Mouse (Mus musculus): ENCODE measurements at regions not wholly inside any gene's neighbourhood (a gene's known extent, or its start where the extent isn't known, plus 50 kb on each side); places are given as distances from the start of the nearest gene placed in this dataset.
A peak's percentile ranks its signal among the peaks of the same experiment; 100 is the strongest.
"Not testable (repeated sequence)": the region's sequence is repeated elsewhere in the genome, so short reads cannot be mapped to it uniquely, and the experiment has no call there.

- DNase-seq (ENCODE audit: low spot score in 2 of 2) = no peak
Measured at GRCm38 (mm10) chr8:39833251-39833650, 841.6 kb upstream of the Adam24 start.

GRCm38 (mm10) chr8:39846854-39847253, 828.0 kb upstream of the Adam24 start:
- DNase-seq (ENCODE audit: low spot score in 2 of 2) = no peak

DNA sequence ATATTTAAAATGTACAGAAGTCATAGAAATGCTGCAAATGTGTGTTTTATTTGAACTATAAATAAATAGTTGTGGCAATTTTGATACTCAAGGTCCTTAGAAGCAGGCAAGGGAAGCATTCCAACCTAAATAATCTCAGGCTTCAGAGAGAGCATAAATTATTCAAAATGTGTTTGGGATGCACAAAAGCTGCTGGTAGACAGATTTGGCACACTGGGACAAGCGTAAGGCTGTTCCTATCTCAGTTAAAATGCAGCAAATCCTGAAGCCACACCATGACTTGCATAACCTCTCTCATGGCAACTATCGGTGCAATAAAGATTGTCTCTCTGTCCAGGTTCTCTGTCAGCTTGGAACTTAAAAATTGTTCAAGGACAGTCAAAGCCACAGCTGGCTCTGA, 812.3 kb upstream of the Adam24 start:
- DNase-seq (ENCODE audit: low spot score in 2 of 2) = no peak

DNA sequence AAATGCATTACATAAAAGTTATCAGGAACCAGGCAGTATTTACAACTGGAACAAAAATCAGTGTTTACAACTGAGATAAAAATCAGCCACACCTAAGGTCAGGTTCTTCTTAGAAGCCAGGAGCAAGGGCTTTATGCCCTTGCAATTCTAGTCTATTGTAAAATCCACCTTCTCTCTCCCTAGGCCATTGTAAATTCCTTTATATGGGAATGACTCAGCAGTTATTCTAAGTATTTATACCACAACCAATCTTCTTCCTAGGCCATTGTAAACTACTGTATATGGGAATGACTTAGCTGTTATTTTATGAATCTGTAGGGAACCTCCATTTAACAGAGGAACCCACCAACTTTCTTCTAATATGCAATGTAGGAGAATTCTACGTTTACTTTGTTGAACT, 772.6 kb upstream of the Adam24 start:
- DNase-seq (ENCODE audit: low spot score in 2 of 2) = no peak

- DNase-seq (ENCODE audit: low spot score in 2 of 2) = no peak
Measured at GRCm38 (mm10) chr8:39912926-39913325, 762.0 kb upstream of the Adam24 start.

GRCm38 (mm10) chr8:39921336-39921735, 753.5 kb upstream of the Adam24 start:
- no peak for DNase-seq (ENCODE audit: low spot score in 2 of 2)

- no peak for DNase-seq (ENCODE audit: low spot score in 2 of 2)
Measured at GRCm38 (mm10) chr8:39923741-39924140, 751.1 kb upstream of the Adam24 start.

- no peak for DNase-seq (ENCODE audit: low spot score in 2 of 2)
Measured at GRCm38 (mm10) chr8:39950178-39950896, 724.5 kb upstream of the Adam24 start.

DNA sequence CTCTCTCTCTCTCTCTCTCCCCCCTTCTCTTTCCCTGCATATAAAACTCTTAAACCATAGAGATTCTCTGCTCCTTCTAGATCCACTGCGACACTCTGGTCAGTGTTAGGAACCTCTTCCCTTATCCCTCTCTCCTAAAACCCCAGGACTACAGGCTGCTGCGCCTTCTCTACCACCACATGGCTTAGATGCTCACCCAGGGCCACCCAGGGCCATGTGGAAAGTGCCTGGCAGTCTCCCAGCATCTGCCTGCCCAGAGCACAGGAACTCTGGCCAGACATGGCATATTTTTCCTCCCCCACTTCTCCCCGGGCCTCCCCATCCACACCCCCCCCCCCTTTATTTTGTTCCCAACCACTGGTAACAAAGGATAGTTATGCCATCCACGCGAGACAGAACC, 720.4 kb upstream of the Adam24 start:
- no peak for DNase-seq (ENCODE audit: low spot score in 2 of 2)

- DNase-seq (ENCODE audit: low spot score in 2 of 2) = no peak
Measured at GRCm38 (mm10) chr8:39954924-39955323, 720.0 kb upstream of the Adam24 start.

DNA sequence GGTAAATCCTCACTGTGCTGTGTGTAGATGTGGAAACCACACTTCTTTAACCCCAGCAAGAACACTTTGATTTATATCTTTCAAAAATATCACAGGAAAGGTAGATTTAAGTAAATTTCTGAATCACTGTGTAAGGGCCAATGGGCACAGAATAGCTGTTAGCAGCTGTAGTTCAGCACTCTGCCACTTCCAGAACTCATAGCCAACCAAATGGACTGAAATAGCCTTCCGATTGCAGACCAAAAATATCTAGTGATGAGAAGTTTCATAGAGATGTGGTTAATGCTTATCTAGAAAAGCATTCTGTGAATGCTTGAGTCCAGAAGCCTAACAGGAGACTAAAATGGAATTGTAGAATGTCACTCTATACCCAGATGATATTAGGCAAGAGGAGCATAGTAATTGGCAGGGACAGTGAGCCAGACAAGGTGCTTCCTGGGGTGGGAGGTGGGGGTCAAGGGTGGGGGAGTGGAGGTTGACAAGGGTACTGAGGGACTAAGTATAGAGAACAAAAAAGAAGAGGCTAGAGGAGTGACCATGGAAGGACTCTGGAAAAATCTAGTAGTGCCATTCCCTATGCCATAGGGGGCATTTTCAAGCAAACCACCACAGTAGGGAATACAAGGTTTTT, 669.6 kb upstream of the Adam24 start:
- no peak for DNase-seq (ENCODE audit: low spot score in 2 of 2)

DNA sequence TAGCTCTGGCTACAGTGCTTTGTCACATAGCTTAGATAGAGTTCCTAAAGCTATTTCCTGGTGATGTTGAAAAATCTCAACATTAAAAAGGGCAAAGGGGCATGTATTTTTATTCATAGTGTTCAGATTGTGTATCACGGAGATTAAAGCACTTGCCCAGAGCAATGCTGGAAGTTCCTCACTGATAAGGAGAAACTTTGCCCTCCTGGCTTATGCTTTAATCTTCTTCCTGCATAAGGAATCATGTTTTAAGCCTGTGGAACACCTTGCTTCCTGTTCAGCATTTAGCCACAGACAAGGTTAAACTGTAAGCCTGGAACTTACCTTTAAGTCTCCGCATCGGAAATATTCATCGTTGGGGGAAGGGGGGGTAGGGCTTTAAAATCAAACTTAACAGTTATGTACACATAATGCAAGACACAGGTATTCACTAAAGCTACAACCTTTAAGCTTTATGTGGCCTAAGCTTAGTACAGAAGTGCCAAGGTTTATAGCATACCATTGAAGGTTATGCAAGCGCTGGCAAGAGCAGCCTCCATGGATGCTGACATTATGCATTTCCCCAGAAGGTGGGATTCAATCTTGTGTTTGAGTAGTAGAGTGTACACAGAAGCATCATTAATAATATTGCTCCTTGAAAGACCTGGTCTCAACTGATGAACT, 655.5 kb upstream of the Adam24 start:
- no peak for DNase-seq (ENCODE audit: low spot score in 2 of 2)

DNA sequence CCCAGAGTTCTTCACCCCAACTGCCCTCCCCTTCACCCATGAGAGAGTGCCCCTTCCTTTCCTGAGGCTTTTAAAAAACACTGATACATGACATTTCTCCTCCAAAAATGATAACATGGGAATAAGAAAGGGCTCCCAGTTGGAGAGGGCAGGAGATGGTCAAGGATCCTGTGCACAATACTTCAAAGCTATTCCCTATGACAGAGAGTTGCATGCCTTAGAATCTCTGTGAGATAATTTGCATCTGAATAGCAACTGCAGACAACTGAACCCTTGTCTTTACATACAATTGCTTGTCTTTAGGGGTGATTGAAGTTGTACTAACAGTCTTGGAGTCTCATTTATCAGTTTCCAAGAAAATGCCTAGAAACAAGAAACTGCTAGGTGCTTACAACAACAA, 610.7 kb upstream of the Adam24 start:
- DNase-seq (ENCODE audit: low spot score in 2 of 2) = no peak

DNA sequence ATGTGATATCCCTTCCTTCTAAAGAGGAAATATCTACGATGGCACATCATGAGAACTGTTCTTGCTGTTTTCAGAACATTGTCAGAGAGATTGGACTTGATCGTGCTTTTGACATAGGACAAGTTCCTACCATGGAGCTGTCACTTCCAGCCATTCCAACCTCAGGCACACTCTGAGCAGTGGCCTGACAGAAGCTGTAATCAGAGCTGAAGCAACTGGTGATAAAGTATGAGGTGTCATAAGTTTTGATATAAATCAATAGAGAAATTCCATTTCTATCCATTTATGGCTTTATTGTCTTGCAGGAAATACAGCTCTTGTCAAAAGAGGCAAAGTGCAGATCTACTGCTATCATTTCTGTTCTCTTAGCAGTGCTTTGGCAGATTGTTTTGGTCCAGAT, 603.7 kb upstream of the Adam24 start:
- DNase-seq (ENCODE audit: low spot score in 2 of 2) = no peak

GRCm38 (mm10) chr8:40080976-40081375, 593.9 kb upstream of the Adam24 start:
- not testable (repeated sequence) for DNase-seq (ENCODE audit: low spot score in 2 of 2)

DNA sequence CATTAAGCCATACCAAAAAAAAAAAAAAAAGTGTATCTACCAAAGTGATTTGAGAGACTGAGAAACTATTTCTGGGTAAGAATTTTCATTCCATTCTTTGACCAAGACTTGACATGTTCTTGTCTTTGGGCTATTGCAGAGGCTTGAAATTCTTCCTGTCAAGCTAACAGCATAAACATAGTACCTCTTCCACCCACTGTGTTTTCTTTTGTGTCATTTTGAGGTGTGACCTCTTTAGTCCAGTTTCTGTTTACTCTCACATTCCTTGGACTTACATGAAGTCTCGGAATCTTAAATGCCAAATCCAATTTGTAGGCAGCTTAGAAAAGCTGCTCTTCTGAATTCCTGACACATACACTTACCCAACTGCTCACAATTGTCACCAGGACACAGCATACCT, 590.7 kb upstream of the Adam24 start:
- no peak for DNase-seq (ENCODE audit: low spot score in 2 of 2)

GRCm38 (mm10) chr8:40089377-40089776, 585.5 kb upstream of the Adam24 start:
- no peak for DNase-seq (ENCODE audit: low spot score in 2 of 2)

- DNase-seq (ENCODE audit: low spot score in 2 of 2) = no peak
Measured at GRCm38 (mm10) chr8:40124402-40124801, 550.5 kb upstream of the Adam24 start.

- no peak for DNase-seq (ENCODE audit: low spot score in 2 of 2)
Measured at GRCm38 (mm10) chr8:40127141-40127540, 547.7 kb upstream of the Adam24 start.

DNA sequence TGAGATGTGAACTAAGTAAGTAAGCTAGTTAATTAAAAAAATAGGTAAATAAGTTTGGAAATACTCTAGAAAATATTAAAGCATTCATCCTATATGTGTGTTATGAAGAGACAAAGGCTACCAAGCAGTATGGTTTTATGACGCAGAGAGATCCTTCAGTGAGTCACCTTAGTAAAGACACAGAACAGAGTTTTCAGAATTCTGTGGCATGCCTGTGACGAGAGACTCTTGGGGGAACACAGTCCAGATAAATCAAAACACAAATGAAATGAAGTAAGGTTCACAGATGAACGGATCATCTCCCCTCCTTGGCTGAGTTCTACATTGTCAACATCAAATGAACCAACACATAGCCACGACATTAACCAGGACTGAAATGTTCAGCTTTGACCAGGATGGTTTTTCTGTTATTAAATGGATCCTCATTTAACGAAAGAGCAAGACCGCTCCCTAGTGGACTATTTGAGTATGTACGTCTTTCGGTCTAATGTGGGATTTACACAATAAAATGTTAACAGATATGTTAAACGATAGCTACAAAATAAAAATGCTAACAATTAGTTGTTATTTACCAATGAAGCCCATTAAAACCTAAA, 542.1 kb upstream of the Adam24 start:
- no peak for DNase-seq (ENCODE audit: low spot score in 2 of 2)

GRCm38 (mm10) chr8:40150911-40151797, 523.7 kb upstream of the Adam24 start:
- DNase-seq (ENCODE audit: low spot score in 2 of 2) = peak; percentile 21 to 22

All from gastrocnemius, adult 8-10 months (tissue).